Mouse (Mus musculus) liver, adult 2 months (tissue): ENCODE results near the gene Tbc1d7.

Experiments
- CTCF ChIP-seq: fragments of 200-500 bp; IDR thresholded peaks from 2 replicates; pipeline ENCODE4 v1.5.1; 2011; ENCODE audit warnings: low read depth, low read length, control low read depth
- POLR2A ChIP-seq: fragments of 200-500 bp; IDR thresholded peaks from 2 replicates; pipeline ENCODE4 v1.6.1; 2011; ENCODE audit warnings: low read length, control low read depth; ENCODE audit not compliant: insufficient read depth; ENCODE audit errors: extremely low read depth

GRCm38 (mm10) chr13:43191290-43191689, 20.0 kb upstream of the Tbc1d7 start:
- TF ChIP-seq POLR2A, result no peak
- TF ChIP-seq CTCF, result no peak
